Mouse (Mus musculus): ENCODE data around the gene Myh7b. TPM values are rescaled to one million over a fixed set of nuclear protein-coding genes. Genes with fewer than 3 reads are reported as not detected.

Gene Myh7b
- polyA plus RNA-seq, 1 experiment = 1.0 TPM

- peaks cover 35% of the 10 kb centered on the region for H3K4me1 ChIP-seq (replicated peaks; ENCODE audit: control insufficient read depth, insufficient read depth, low read length)
- no peak overlapping the region for H3K4me3 ChIP-seq (ENCODE audit: control insufficient read depth, insufficient read depth, low read length)
- DNase-seq = peak; percentile 71
- TF ChIP-seq POLR2A (IDR thresholded peaks at IDR 0.05; ENCODE audit: control insufficient read depth, extremely low read depth, insufficient read depth, low read length, poor library complexity) (no peak), CTCF (IDR thresholded peaks at IDR 0.05; ENCODE audit: borderline replicate concordance, control insufficient read depth, extremely low read depth, insufficient read depth, low read length, poor library complexity) (no peak)
- H3K36me3 ChIP-seq (ENCODE audit: control insufficient read depth, insufficient read depth, low read length) = no peaks in the 10 kb centered on the region
- peak overlapping the region; percentile 97 for H3K27ac ChIP-seq (ENCODE audit: control insufficient read depth, insufficient read depth, low read length)
- no peaks in the 10 kb centered on the region for H3K27me3 ChIP-seq (ENCODE audit: control insufficient read depth, insufficient read depth, low read length)
- WGBS = 8% methylated on average over 4 of the region's 4 CpGs
Observed at GRCm38 (mm10) chr2:155679586-155680110, 68.6 kb downstream of the Myh7b start.

- no peak overlapping the region for H3K4me3 ChIP-seq (ENCODE audit: control insufficient read depth, insufficient read depth, low read length)
- TF ChIP-seq CTCF (IDR thresholded peaks at IDR 0.05; ENCODE audit: borderline replicate concordance, control insufficient read depth, extremely low read depth, insufficient read depth, low read length, poor library complexity) = no peak
- no peak for TF ChIP-seq POLR2A (IDR thresholded peaks at IDR 0.05; ENCODE audit: control insufficient read depth, extremely low read depth, insufficient read depth, low read length, poor library complexity)
- peak overlapping the region; percentile 88 for H3K27ac ChIP-seq (ENCODE audit: control insufficient read depth, insufficient read depth, low read length)
Observed at GRCm38 (mm10) chr2:155680591-155680990, 69.6 kb downstream of the Myh7b start.

GRCm38 (mm10) chr2:155681194-155681593, 70.2 kb downstream of the Myh7b start:
- H3K4me1 ChIP-seq (replicated peaks; ENCODE audit: control insufficient read depth, insufficient read depth, low read length) = peaks cover 40% of the 10 kb centered on the region
- no peak for TF ChIP-seq CTCF (IDR thresholded peaks at IDR 0.05; ENCODE audit: borderline replicate concordance, control insufficient read depth, extremely low read depth, insufficient read depth, low read length, poor library complexity)
- no peak for TF ChIP-seq POLR2A (IDR thresholded peaks at IDR 0.05; ENCODE audit: control insufficient read depth, extremely low read depth, insufficient read depth, low read length, poor library complexity)
- WGBS = 75% methylated on average over 8 of the region's 8 CpGs
- H3K36me3 ChIP-seq (ENCODE audit: control insufficient read depth, insufficient read depth, low read length) = no peaks in the 10 kb centered on the region
- no peak for DNase-seq
- no peaks in the 10 kb centered on the region for H3K27me3 ChIP-seq (ENCODE audit: control insufficient read depth, insufficient read depth, low read length)
- no peak overlapping the region for H3K4me3 ChIP-seq (ENCODE audit: control insufficient read depth, insufficient read depth, low read length)
- H3K27ac ChIP-seq (ENCODE audit: control insufficient read depth, insufficient read depth, low read length) = peak overlapping the region; percentile 65

More at GRCm38 (mm10) chr2:155680591-155680990, 69.6 kb downstream of the Myh7b start:
- H3K36me3 ChIP-seq (ENCODE audit: control insufficient read depth, insufficient read depth, low read length) = no peaks in the 10 kb centered on the region
- peaks cover 38% of the 10 kb centered on the region for H3K4me1 ChIP-seq (replicated peaks; ENCODE audit: control insufficient read depth, insufficient read depth, low read length)
- no peaks in the 10 kb centered on the region for H3K27me3 ChIP-seq (ENCODE audit: control insufficient read depth, insufficient read depth, low read length)
- no peak for DNase-seq
- 3% methylated on average over 5 of the region's 5 CpGs for WGBS

- H3K4me1 ChIP-seq (replicated peaks; ENCODE audit: control insufficient read depth, insufficient read depth, low read length) = peaks cover 42% of the 10 kb centered on the region
- TF ChIP-seq CTCF (IDR thresholded peaks at IDR 0.05; ENCODE audit: borderline replicate concordance, control insufficient read depth, extremely low read depth, insufficient read depth, low read length, poor library complexity) (no peak), POLR2A (IDR thresholded peaks at IDR 0.05; ENCODE audit: control insufficient read depth, extremely low read depth, insufficient read depth, low read length, poor library complexity) (no peak)
- no peak for DNase-seq
- H3K27me3 ChIP-seq (ENCODE audit: control insufficient read depth, insufficient read depth, low read length) = no peaks in the 10 kb centered on the region
- WGBS = 64% methylated on average over 2 of the region's 2 CpGs
- no peaks in the 10 kb centered on the region for H3K36me3 ChIP-seq (ENCODE audit: control insufficient read depth, insufficient read depth, low read length)
- H3K4me3 ChIP-seq (ENCODE audit: control insufficient read depth, insufficient read depth, low read length) = no peak overlapping the region
- no peak overlapping the region; the same call in 1 of the 2 replicates for H3K27ac ChIP-seq (ENCODE audit: control insufficient read depth, insufficient read depth, low read length)
Observed at GRCm38 (mm10) chr2:155681874-155682273, 70.9 kb downstream of the Myh7b start.

GRCm38 (mm10) chr2:155683137-155683536, 72.1 kb downstream of the Myh7b start:
- TF ChIP-seq CTCF (IDR thresholded peaks at IDR 0.05; ENCODE audit: borderline replicate concordance, control insufficient read depth, extremely low read depth, insufficient read depth, low read length, poor library complexity) = no peak
- TF ChIP-seq POLR2A (IDR thresholded peaks at IDR 0.05; ENCODE audit: control insufficient read depth, extremely low read depth, insufficient read depth, low read length, poor library complexity) = no peak
- no peaks in the 10 kb centered on the region for H3K27me3 ChIP-seq (ENCODE audit: control insufficient read depth, insufficient read depth, low read length)
- H3K36me3 ChIP-seq (ENCODE audit: control insufficient read depth, insufficient read depth, low read length) = no peaks in the 10 kb centered on the region
- peak overlapping the region; percentile 51; the same call in 1 of the 2 replicates for H3K27ac ChIP-seq (ENCODE audit: control insufficient read depth, insufficient read depth, low read length)
- WGBS = 43% methylated on average over 3 of the region's 3 CpGs
- DNase-seq = no peak
- peaks cover 45% of the 10 kb centered on the region for H3K4me1 ChIP-seq (replicated peaks; ENCODE audit: control insufficient read depth, insufficient read depth, low read length)
- H3K4me3 ChIP-seq (ENCODE audit: control insufficient read depth, insufficient read depth, low read length) = no peak overlapping the region

GRCm38 (mm10) chr2:155683821-155684220, 72.8 kb downstream of the Myh7b start:
- Histone ChIP-seq H3K4me1 (replicated peaks; ENCODE audit: control insufficient read depth, insufficient read depth, low read length) (peaks cover 45% of the 10 kb centered on the region), H3K4me3 (ENCODE audit: control insufficient read depth, insufficient read depth, low read length) (no peak overlapping the region), H3K36me3 (ENCODE audit: control insufficient read depth, insufficient read depth, low read length) (no peaks in the 10 kb centered on the region), H3K27ac (ENCODE audit: control insufficient read depth, insufficient read depth, low read length) (no peak overlapping the region), H3K27me3 (ENCODE audit: control insufficient read depth, insufficient read depth, low read length) (no peaks in the 10 kb centered on the region)
- no peak for DNase-seq
- WGBS = 87% methylated on average over 5 of the region's 5 CpGs
- TF ChIP-seq POLR2A (IDR thresholded peaks at IDR 0.05; ENCODE audit: control insufficient read depth, extremely low read depth, insufficient read depth, low read length, poor library complexity) = no peak
- no peak for TF ChIP-seq CTCF (IDR thresholded peaks at IDR 0.05; ENCODE audit: borderline replicate concordance, control insufficient read depth, extremely low read depth, insufficient read depth, low read length, poor library complexity)

Other genes starting within 250 kb of the Myh7b start
- 85.4 and 89.8 TPM in 2 replicates for gene Trp53inp2, start 230.2 kb upstream of the Myh7b start, polyA plus RNA-seq (2012; rRNA removed)
- 32.8 and 40.5 TPM in 2 replicates for gene Ncoa6, start 137.3 kb upstream of the Myh7b start, polyA plus RNA-seq (2012; rRNA removed)
- 56.0 and 59.8 TPM in 2 replicates for gene Acss2, start 93.3 kb upstream of the Myh7b start, polyA plus RNA-seq (2012; rRNA removed)
- gene Ggt7, start 93.0 kb upstream of the Myh7b start, polyA plus RNA-seq (2012; rRNA removed) = 35.1 and 42.8 TPM in 2 replicates
- 20.6 and 23.2 TPM in 2 replicates for gene Gss, start 18.4 kb upstream of the Myh7b start, polyA plus RNA-seq (2012; rRNA removed)
- gene Trpc4ap, start 81.2 kb downstream of the Myh7b start, polyA plus RNA-seq (2012; rRNA removed) = 489 and 518 TPM in 2 replicates
- 55.8 and 58.6 TPM in 2 replicates for gene Edem2, start 118.3 kb downstream of the Myh7b start, polyA plus RNA-seq (2012; rRNA removed)
- not detected in 2 replicates for gene Gm17581, start 124.7 kb downstream of the Myh7b start, polyA plus RNA-seq (2012; rRNA removed)
- gene Procr, start 139.9 kb downstream of the Myh7b start, polyA plus RNA-seq (2012; rRNA removed) = 3.7 and 4.7 TPM in 2 replicates
- gene Mmp24, start 164.1 kb downstream of the Myh7b start, polyA plus RNA-seq (2012; rRNA removed) = 0.08 and 0.09 TPM in 2 replicates
- gene BC029722, start 208.2 kb downstream of the Myh7b start, polyA plus RNA-seq (2012; rRNA removed) = 37.5 and 40.3 TPM in 2 replicates
- gene Eif6, start 215.7 kb downstream of the Myh7b start, polyA plus RNA-seq (2012; rRNA removed) = 169 and 174 TPM in 2 replicates
- 0.08 and 0.14 TPM in 2 replicates for gene Fam83c, start 223.6 kb downstream of the Myh7b start, polyA plus RNA-seq (2012; rRNA removed)